Mouse (Mus musculus): ENCODE results near the gene Tmem119.

The Tmem119 gene

DNA sequence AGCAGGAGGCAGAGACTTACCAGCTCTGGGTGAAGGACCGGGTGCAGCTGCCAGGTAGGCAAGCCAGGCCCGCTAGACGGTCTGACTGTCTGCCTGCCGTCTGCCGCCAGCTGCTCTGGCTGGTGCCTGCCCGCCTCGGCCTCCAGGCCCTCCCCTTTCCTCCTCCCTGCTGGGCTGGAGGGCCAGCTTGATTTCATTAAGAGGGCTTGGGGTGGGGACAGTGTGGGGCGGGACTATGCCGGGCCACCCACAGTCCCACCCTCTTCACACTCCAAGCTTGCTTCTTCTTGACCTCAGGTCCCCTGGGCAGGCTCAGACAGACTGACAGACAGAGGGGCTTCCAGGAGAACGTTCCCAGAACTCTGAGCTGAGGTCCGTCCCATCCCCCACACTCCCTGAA lies at the start of gene Tmem119:
Gene Tmem119 (minus strand): TSS at position 237 of the 400 bp plus-strand sequence.
- in situ Hi-C loops (cut with MboI; ENCODE audit: low sequenced_read_pairs): loop anchor here (25.0 kb wide), 1 partner anchor 438 kb away; the partner anchor contains the start of gene Aym1

GRCm38 (mm10) chr5:113847636-113848035 lies 47.3 kb upstream of the Tmem119 start:
- in situ Hi-C loops (cut with MboI; ENCODE audit: low sequenced_read_pairs): loop anchor here (25.0 kb wide), 1 partner anchor 260 kb away; no protein-coding TSS in a partner anchor

DNA sequence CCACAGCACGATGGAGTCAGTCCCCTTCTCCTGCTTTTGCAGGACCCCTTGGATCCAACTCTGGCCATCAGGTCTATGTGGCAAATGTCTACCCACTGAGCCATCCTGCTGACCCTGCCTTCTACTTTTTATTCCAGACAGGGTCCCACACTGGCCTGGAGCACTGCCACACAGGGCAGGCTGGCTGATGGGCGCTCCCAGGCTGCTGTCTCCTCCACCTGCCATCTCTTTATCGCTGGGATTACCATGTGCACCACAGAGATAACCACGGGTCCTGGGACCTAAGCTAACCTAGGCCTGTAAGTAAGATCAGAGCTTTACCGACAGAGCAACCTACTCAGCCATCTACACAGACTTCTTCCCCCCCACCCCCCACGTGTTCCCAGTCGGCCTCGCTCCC lies 46.3 kb upstream of the Tmem119 start:
- in situ Hi-C loops (cut with MboI; ENCODE audit: low sequenced_read_pairs): loop anchor here (25.0 kb wide), 1 partner anchor 259 kb away; no protein-coding TSS in a partner anchor

- in situ Hi-C loops (cut with MboI; ENCODE audit: low sequenced_read_pairs): loop anchor here (25.0 kb wide), 1 partner anchor 258 kb away; no protein-coding TSS in a partner anchor
These were observed 45.3 kb upstream of the Tmem119 start for GRCm38 (mm10) chr5:113845627-113846026.

- in situ Hi-C loops (cut with MboI; ENCODE audit: low sequenced_read_pairs): loop anchor here (25.0 kb wide), 1 partner anchor 257 kb away; no protein-coding TSS in a partner anchor
These were observed 44.4 kb upstream of the Tmem119 start for GRCm38 (mm10) chr5:113844721-113845120.

- in situ Hi-C loops (cut with MboI; ENCODE audit: low sequenced_read_pairs): loop anchor here (25.0 kb wide), 1 partner anchor 257 kb away; no protein-coding TSS in a partner anchor
These were observed 43.8 kb upstream of the Tmem119 start for GRCm38 (mm10) chr5:113844106-113844505.

DNA sequence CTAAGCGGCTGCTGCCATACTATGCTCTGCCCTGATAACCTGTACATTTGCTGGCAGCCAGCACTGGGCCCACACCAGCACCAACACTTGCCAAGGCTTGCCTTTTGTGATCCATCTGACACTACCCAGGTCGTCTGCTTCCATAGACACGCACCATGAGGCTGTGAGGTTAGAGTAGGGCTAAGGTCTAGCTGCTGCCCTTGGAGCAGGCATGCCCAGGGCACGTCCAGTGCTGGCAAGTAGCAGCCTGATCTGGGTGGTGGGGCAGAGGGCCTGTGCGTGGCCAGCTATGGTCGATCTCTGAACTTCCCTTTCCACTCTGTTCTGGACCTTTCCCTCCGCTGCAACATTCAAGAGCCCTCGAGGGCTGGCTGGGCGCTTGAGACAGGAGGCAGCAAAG lies 42.6 kb upstream of the Tmem119 start:
- in situ Hi-C loops (cut with MboI; ENCODE audit: low sequenced_read_pairs): loop anchor here (25.0 kb wide), 1 partner anchor 256 kb away; no protein-coding TSS in a partner anchor

GRCm38 (mm10) chr5:113842244-113842643 lies 41.9 kb upstream of the Tmem119 start:
- in situ Hi-C loops (cut with MboI; ENCODE audit: low sequenced_read_pairs): loop anchor here (25.0 kb wide), 1 partner anchor 255 kb away; no protein-coding TSS in a partner anchor

DNA sequence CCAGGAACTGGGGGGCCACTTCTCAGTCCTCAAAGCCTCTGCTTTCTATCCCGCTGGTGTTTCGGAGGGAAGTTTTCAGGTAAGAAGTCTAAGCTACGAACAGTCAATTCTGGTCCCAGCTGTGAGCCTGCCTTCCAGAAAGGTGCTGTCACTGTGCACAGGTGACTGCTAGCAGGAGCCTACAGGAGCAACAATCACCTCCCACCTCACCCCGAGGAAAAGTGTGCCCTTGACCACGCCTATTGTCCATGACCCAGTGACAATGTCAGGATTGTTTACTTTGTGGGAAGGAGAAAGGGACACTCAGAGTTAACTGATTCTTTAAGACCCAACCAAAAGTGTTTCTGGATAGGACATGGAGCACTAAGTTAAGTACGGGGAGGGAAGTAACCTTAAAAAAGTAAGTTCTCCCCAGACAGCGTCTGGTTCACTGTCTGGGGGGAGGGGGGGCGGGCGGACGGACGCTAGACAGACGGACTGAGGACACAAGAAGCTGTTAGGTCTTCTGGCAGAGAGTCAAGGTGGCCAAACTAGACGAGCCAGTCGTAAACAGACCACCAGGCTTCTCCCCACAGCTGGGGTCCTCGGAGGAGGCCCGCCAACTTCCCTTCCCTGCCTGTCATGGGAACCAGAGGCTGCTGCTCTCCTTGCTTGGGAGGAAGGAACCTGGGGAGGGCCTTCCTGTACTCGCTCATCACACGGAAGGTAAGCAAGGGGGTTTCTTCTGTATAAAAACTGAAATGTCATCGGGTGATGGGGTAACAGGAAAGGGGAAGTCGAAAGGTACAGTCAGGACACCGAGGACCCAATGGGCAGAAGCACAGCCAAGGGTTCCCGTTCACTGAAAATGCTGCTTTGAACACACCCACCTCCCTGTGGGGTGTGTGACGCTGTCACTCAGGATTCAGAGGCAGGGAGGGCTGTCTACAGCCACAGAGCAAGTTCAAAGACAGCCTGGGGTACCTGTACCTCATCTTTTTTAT lies 41.2 kb upstream of the Tmem119 start:
- in situ Hi-C loops (cut with MboI; ENCODE audit: low sequenced_read_pairs): loop anchor here (25.0 kb wide), 1 partner anchor 254 kb away; no protein-coding TSS in a partner anchor

DNA sequence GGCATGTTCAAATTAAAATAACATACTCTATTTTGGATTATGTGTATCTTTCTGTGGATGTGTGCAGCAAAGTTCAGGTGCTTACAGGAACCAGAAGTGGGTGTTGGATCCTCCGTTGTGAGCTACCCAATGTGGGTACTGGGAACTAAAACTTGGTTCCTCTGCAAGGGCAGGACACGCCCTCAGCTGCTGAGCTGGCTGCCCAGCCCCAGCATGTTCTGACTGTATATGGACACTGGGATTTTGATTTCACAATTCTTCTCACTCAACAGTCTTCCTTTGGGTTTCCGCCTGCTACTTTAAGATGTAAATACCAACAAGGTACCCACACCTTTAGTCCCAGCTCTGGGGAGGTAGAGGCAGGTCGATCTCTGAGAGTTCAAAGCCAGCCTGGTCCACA lies 40.1 kb upstream of the Tmem119 start:
- in situ Hi-C loops (cut with MboI; ENCODE audit: low sequenced_read_pairs): loop anchor here (25.0 kb wide), 1 partner anchor 253 kb away; no protein-coding TSS in a partner anchor

- in situ Hi-C loops (cut with MboI; ENCODE audit: low sequenced_read_pairs): loop anchor here (25.0 kb wide), 1 partner anchor 250 kb away; no protein-coding TSS in a partner anchor
These were observed 36.6 kb upstream of the Tmem119 start for GRCm38 (mm10) chr5:113836961-113837360.

- in situ Hi-C loops (cut with MboI; ENCODE audit: low sequenced_read_pairs): loop anchor here (25.0 kb wide), 1 partner anchor 246 kb away; no protein-coding TSS in a partner anchor
These were observed 33.1 kb upstream of the Tmem119 start for GRCm38 (mm10) chr5:113833316-113833947.

DNA sequence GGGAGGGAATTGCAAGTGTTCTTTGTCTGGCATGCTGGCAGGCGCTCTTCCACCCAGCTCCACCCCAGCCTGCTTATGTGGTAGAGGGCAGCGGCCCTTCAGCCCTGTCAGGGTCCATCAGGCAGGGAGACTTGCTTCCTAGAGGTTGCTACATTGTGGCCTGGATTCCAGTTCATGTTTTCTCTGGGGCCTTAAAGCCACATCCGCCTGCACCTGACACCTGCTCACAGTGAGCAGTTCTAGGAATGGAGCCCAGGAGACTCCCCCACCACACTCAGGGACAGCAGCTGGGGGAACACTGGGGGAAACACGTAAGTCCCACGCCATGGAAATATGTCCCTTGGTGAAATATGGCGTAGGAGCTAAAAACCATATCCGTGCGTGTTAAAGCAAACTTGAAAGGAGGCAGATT lies 32.2 kb upstream of the Tmem119 start, which contains the start of gene Selplg:
Gene Selplg (minus strand): TSS at position 155 of the 412 bp plus-strand sequence.
- in situ Hi-C loops (cut with MboI; ENCODE audit: low sequenced_read_pairs): loop anchor here (25.0 kb wide), 1 partner anchor 245 kb away; no protein-coding TSS in a partner anchor

DNA sequence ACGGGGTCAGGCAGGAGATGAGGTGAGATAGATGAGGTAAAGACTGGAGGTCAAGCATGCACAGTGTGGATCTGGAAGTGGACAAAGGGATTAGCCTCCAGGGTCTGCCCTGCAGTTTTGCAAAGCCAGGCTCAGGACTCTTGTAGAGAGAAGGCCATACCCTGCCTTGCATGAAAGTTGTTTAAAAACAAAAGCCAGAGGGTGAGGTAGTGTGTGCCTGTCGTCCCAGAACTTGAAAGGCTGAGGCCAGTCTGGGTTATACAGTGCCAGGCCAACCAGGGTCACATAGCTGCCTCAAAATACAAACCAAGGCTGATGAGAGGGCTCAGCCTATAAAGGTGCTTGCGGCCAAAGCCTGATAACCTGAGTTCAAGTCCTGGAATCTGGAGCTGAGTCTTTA lies 31.4 kb upstream of the Tmem119 start:
- in situ Hi-C loops (cut with MboI; ENCODE audit: low sequenced_read_pairs): loop anchor here (25.0 kb wide), 1 partner anchor 244 kb away; no protein-coding TSS in a partner anchor

- in situ Hi-C loops (cut with MboI; ENCODE audit: low sequenced_read_pairs): loop anchor here (25.0 kb wide), 1 partner anchor 243 kb away; no protein-coding TSS in a partner anchor
These were observed 30.5 kb upstream of the Tmem119 start for GRCm38 (mm10) chr5:113830796-113831195.

- in situ Hi-C loops (cut with MboI; ENCODE audit: low sequenced_read_pairs): loop anchor here (25.0 kb wide), 1 partner anchor 243 kb away; no protein-coding TSS in a partner anchor
These were observed 30.0 kb upstream of the Tmem119 start for GRCm38 (mm10) chr5:113830292-113830643.

GRCm38 (mm10) chr5:113829566-113830291 lies 29.4 kb upstream of the Tmem119 start:
- in situ Hi-C loops (cut with MboI; ENCODE audit: low sequenced_read_pairs): loop anchor here (25.0 kb wide), 1 partner anchor 242 kb away; no protein-coding TSS in a partner anchor

DNA sequence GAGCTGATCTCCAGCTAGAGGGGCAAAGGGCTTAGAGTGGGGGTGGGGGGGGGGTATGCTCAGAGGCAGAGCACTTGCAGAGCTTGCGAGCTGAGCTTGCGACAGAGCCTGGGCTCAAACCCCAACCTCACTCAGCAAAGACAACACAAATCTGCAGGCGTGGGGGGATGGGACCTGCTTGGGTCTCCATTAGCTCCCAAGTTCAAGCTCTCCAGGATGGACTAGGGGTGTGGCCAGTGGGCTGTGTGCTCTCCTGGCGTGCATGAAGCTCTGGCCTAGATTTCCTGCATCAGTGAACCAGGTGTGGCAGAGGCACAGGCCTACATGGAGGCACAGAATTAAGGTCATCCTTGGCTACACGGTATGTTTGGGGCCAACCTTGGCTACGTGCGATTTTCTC lies 28.2 kb upstream of the Tmem119 start:
- in situ Hi-C loops (cut with MboI; ENCODE audit: low sequenced_read_pairs): loop anchor here (25.0 kb wide), 1 partner anchor 241 kb away; no protein-coding TSS in a partner anchor

- in situ Hi-C loops (cut with MboI; ENCODE audit: low sequenced_read_pairs): loop anchor here (25.0 kb wide), 1 partner anchor 241 kb away; no protein-coding TSS in a partner anchor
These were observed 27.7 kb upstream of the Tmem119 start for GRCm38 (mm10) chr5:113827991-113828411.
